Comparison of ENCODE assay signal across 15 mouse cellular contexts in genomic region chr17:74458711-74459408, GRCm38 (mm10). TPM values are rescaled to one million over a fixed set of nuclear protein-coding genes. Genes with fewer than 3 reads are reported as not detected.
DNase-seq lines count a peak whose midpoint lies in the region; ATAC-seq lines count a peak whose summit lies in the region.
"Had no signal": no experiment of that assay in that cellular context is flagged by ENCODE, and none has a peak within 500 bp of the region (broad histone marks: within the 10 kb centered on the region; RNA-seq: fewer than 3 reads in every experiment).

Nlrc4 (minus strand) TSS chr17:74459142.

- H3K9ac ChIP-seq in kidney, embryonic 14.5 days (ENCODE audit: low read depth, low read length) = no peak within 1 kb of the TSS
- H3K9ac ChIP-seq: liver, embryonic 15.5 days; midbrain, embryonic 15.5 days; neural tube, embryonic 15.5 days had no signal

- ATAC-seq in kidney, embryonic 14.5 days (ENCODE audit: low FRiP score, low TSS enrichment) = no peak
- ATAC-seq in megakaryocyte progenitor cell, adult 5-6 weeks (replicated peaks; ENCODE audit: poor library complexity) = peak; percentile 96
- ATAC-seq: midbrain, embryonic 15.5 days had no signal

- H3K4me1 ChIP-seq in kidney, embryonic 14.5 days (ENCODE audit: control insufficient read depth, insufficient read depth, low read length) = no peaks in the 10 kb centered on the region
- H3K4me1 ChIP-seq: liver, embryonic 15.5 days; midbrain, embryonic 15.5 days; neural tube, embryonic 15.5 days had no signal

- H3K27me3 ChIP-seq in kidney, embryonic 14.5 days (ENCODE audit: control insufficient read depth, insufficient read depth, low read length) = no peaks in the 10 kb centered on the region
- H3K27me3 ChIP-seq: liver, embryonic 15.5 days; midbrain, embryonic 15.5 days; neural tube, embryonic 15.5 days had no signal

- no peak within 1 kb of the TSS for H3K4me3 ChIP-seq in kidney, embryonic 14.5 days (ENCODE audit: low read length)
- H3K4me3 ChIP-seq: liver, embryonic 15.5 days; midbrain, embryonic 15.5 days; neural tube, embryonic 15.5 days had no signal

- no peaks in the 10 kb centered on the region for H3K9me3 ChIP-seq in kidney, embryonic 14.5 days (ENCODE audit: control insufficient read depth, low read length)
- H3K9me3 ChIP-seq: liver, embryonic 15.5 days; midbrain, embryonic 15.5 days; neural tube, embryonic 15.5 days had no signal

- no peak within 1 kb of the TSS for H3K4me2 ChIP-seq in kidney, embryonic 14.5 days (replicated peaks; ENCODE audit: low read depth, low read length)
- H3K4me2 ChIP-seq: liver, embryonic 15.5 days; midbrain, embryonic 15.5 days; neural tube, embryonic 15.5 days had no signal

- H3K36me3 ChIP-seq in kidney, embryonic 14.5 days (ENCODE audit: control insufficient read depth, insufficient read depth, low read length) = no peaks in the 10 kb centered on the region
- H3K36me3 ChIP-seq: liver, embryonic 15.5 days; midbrain, embryonic 15.5 days; neural tube, embryonic 15.5 days had no signal

- 63% methylated on average over 8 of the region's 8 CpGs for WGBS in kidney, embryonic 14.5 days

- peak; percentile 27 for DNase-seq in kidney, adult 9 months
- DNase-seq in B cell, adult 2 months = peak; percentile 46 to 51
- peak; percentile 9 for DNase-seq in c-Kit-positive CD71-negative TER-119-negative erythroid progenitor cells, embryonic 14.5 days (ENCODE audit: low read depth)
- no peak for DNase-seq in cerebellum, postnatal 10 days
- DNase-seq in right cerebral cortex, adult 18-20 months = no peak
- DNase-seq in adrenal gland, postnatal 4 days (ENCODE audit: low spot score in 2 of 2) = no peak
- DNase-seq: cerebellum, adult 11 months; gastrocnemius, postnatal 36 days; right cerebral cortex, postnatal 4 days; thymus, adult 18-20 months had no signal

- no peak within 1 kb of the TSS for H3K27ac ChIP-seq in kidney, embryonic 14.5 days (ENCODE audit: low read depth, low read length)
- H3K27ac ChIP-seq: liver, embryonic 15.5 days; midbrain, embryonic 15.5 days; neural tube, embryonic 15.5 days had no signal

RNA-seq across cellular contexts. Expression of gene Nlrc4, which starts in this region (rescaled TPM):
- 0.41 and 0.43 TPM in 2 replicates for polyA plus RNA-seq in kidney, embryonic 14.5 days (2014; fragmentation: Nextera tagmentation; extraction: Ambion mirVana)
- total RNA-seq in megakaryocyte progenitor cell, adult 5-6 weeks (2015) = 6.3 and 8.5 TPM in 2 replicates
- total RNA-seq in megakaryocyte progenitor cell, adult 5-6 weeks (2017) = 8.6 and 9.4 TPM in 2 replicates
- under 1 TPM; 0.68 to 0.70 TPM for total RNA-seq in adrenal gland, postnatal 4 days (2021)

Comparison
In these comparisons a context has a peak if more than half of its experiments do, and no peak if none do; other contexts are left out.
1. RNA of gene Nlrc4 (total RNA-seq): 6.3 to 9.4 TPM in megakaryocyte progenitor cell, adult 5-6 weeks; 0.68 to 0.70 TPM in adrenal gland, postnatal 4 days; every median in the first group is over 4 times any median in the second.
2. DNase-seq: peak in kidney, adult 9 months (single experiment), B cell, adult 2 months (2 of 2) and c-Kit-positive CD71-negative TER-119-negative erythroid progenitor cells, embryonic 14.5 days (single experiment); none in cerebellum, postnatal 10 days (0 of 2), right cerebral cortex, adult 18-20 months (single experiment) and adrenal gland, postnatal 4 days (0 of 2).